Mouse (Mus musculus) adrenal gland, adult 8-10 months (tissue): ENCODE measurements around the gene 9130230L23Rik. TPM values are rescaled to one million over a fixed set of nuclear protein-coding genes. Genes with fewer than 3 reads are reported as not detected.
A peak's percentile ranks its signal among the peaks of the same experiment; 100 is the strongest.
"Not testable (repeated sequence)": the region's sequence is repeated elsewhere in the genome, so short reads cannot be mapped to it uniquely, and the experiment has no call there.

ENCODE experiments used
- DNase-seq: peaks from one replicate; pipeline ENCODE4 v3.0.0; 2022
- total RNA-seq, 4 experiments: library from RNA; stranded (reverse); gene quantifications; 2 replicates each; pipeline ENCODE4 v1.2.4; 2022

Gene 9130230L23Rik
- total RNA-seq, 4 experiments from 2014 or later = 0.28 to 2.3 (median 0.54) TPM

DNA sequence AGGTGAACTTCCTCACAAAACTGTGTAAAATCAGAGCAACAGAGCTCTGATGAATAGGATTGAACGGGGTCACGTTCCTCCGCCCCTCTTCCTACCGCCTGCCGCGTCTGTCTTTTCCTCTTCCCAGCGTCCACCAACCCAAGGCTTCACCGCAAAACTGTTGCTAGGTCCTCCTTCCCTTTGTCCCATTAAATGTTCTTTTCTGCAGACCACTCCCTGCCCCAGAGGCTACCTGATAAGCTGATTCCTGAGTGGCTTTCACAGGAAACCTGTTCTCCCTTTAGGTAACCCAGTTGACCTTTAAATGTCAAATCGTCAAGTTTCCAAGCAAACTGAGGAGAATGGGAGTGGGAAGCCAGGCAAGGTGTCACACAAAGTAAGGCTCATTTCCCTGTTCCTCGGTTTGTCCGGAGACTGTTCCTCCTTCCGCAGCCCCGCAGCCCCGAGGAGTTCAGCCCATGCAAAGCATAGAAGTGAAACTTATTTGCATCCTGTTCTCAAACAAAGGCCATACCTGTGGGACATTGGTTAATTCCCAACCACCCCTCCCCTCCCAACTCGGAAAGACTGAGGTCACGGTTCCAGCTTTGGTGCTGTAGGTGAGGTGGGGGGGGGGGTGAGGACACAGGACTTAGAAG, 1.1 kb upstream of the 9130230L23Rik start:
- no peak for DNase-seq

DNA sequence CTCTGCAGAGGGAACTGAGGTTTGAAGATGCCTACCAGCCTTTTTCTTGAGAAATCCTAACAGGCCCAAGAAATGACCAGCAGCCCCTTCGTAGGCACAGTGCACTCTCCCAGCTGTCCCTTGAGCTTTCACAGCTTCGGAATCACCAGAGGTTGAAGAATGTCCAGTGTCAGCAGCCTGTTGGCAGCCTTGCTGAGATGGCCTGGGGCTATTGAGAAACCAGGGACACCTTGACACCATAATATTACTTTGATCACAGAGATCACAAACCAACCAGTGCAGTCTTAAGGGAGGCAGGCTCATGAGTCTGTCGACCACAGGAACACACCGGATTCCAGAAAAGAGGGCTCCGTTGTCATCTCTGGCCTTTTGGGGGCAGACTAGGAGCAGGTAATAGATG, 2.9 kb downstream of the 9130230L23Rik start:
- DNase-seq = no peak

DNA sequence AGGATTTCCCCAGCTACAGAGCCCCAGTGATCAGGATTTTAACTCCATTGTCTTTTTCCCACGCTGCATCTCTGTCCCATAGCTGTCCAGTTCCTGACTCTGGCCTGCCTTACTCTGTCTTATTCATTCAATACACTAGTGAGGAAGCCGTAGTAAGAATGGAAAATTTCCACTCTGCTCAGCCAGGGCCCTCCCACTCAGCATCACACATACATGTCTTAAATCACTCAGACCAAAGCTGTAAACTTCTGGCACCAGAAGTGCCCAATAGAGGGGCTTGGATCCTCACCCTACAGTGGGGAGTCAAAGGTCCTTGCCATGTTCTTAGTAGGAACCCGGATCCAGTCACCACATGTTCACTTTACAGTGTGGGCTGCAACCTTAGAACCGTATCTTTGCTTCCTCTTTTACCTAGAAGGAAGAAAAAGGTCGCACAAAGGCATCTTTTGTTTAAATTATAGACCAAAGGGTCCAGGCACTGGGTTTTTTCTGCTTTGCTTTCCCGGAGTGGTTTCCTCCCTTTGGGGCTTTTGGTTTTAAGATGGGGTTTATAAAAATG, 3.4 kb downstream of the 9130230L23Rik start:
- no peak for DNase-seq

DNA sequence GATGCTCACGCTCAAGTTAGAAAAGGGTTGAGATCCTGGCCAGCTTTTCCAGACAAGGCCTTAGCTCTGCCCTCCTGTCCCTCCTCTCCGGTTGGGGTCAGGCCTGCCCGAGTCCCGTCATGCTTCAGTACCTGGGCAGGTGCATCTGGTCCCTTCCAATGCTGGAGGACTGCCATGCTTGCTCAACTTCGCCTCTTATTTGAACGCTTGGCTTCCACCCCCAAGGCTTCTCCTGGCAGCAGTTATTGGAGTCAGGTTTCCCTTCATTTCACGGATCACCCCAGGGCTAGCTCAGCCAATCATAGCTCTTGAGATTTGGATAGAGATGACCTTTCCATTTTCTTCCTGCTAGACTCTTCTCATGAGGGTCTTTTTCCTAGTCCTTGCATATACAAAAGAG, 4.0 kb downstream of the 9130230L23Rik start:
- no peak for DNase-seq

DNA sequence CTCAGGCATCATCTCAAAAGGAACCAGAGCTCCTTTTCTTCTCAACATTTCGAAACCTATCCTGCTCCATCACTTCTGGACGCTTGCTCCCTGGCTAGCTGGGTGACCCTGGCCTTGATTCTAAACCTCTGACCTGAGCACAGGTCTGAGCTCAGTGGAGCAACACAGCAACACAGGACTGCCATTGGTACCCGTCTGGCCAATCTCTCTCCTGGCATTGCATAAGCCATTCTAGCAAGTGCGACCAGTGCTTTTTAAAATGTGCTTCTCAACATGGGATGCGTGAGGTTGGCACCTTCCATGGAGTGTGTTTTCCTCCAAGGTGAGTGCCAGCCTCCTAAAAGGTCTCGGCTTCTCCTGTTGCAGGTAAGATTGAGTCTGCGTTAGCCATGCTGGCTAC, 5.0 kb downstream of the 9130230L23Rik start:
- no peak for DNase-seq

DNA sequence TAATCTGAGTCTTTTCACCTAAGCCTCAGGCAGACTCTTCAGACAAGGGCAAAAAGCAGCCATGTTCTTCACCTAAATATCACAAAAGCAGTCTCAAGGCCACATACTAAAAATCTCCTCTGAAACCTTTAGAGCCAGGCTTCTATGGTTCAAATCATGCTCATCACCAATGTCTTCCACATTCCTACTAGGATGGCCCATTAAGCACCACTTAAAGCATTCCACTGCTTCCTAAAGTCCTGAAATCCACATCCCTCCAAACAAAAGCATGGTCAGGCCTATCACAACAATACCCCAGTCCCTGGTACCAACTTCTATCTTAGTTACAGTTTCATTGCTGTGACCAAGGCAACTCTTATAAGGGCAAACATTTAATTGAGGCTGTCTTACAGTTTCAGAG, 6.3 kb downstream of the 9130230L23Rik start:
- DNase-seq = no peak

DNA sequence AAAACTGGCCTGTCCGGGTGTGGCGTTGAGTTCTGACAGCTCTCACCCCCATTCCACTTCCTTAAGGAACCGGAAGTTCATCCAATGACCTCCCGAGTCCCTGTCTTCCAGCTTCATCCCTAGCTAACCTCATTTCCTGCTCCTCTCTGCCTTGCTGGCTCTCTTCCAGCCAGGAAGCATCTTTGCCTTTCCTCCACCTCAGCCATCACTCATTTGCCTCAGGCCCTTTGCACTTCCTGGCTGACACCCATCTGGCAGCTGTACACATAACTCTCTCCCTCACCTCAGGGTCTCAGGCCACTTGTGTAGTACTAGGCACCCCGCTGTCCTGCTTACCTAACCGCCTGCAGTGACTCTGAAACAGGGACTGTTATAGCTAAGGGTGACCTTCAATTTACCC, 9.4 kb downstream of the 9130230L23Rik start:
- peak; percentile 49 for DNase-seq

DNA sequence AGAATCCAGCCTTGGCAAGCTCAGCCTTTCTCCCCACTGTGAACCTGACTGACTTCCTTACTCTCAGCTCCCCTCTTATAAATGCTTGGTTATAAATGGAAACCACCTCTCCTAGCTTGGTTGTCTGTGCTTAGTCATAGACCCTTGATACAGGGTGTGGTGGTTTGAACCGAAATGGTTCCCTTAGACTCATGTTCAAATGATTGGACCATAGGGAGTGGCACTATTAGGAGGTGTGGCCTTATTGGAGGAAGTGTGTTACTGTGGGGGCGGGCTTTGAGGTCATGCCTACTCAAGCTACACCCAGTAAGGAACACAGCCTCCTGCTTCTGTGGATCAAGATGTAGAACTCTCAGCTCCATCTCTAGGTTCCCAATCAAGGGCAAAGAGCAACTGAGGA, 12.9 kb downstream of the 9130230L23Rik start:
- DNase-seq = no peak

DNA sequence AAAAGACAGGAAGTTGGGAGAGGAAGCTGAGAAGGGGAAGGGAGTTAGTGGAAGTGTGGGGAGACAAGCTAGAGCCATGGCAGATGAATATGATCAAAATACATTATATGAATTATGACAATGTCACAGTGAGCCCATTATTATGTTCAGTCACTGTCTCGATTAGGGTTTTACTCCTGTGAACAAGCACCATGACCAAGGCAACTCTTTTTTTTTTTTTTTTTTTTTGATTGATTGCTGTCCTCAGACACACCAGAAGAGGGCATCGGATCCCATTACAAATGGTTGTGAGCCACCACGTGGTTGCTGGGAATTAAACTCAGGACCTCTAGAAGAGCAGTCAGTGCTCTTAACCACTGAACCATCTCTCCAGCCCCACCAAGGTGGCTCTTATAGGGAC, 17.1 kb downstream of the 9130230L23Rik start:
- DNase-seq = not testable (repeated sequence)

DNA sequence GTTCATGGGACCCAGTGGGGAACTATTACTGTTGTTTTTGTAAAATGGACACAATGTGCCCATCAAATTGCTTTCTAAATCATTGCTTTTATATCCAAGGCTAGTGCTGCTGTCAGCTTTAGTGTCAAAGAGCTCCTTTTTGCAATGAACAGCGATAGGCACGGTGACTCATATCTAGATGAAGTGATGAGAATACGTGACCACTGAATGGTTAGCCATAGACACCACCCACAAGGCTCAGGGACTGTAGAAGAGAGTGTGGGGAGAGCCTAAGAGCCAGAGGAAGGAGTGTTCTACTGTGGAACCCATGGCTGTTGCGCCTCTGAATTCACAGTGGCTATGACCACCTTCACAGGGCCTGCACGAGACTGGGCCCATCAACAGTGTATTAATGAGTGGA, 17.7 kb downstream of the 9130230L23Rik start:
- no peak for DNase-seq

DNA sequence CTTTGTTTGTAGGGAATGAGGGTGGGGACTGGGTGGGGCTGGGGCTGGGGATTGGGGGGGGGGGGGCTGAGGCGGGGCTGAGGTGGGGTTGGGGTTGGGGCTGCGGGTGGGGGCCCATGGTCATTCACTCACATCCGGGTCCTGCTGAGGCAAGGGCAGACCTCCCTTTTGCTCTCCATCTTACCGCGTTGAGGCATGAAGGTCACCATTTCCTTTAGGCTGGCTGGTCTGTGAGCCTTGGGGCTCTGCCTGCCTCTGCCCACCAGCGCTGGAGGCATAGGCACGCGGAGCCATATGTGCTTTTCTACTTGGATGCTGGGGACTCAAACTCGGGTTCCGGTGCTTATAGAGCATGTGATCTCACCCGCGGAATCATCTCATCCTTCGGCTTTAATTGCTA, 28.4 kb downstream of the 9130230L23Rik start:
- no peak for DNase-seq

DNA sequence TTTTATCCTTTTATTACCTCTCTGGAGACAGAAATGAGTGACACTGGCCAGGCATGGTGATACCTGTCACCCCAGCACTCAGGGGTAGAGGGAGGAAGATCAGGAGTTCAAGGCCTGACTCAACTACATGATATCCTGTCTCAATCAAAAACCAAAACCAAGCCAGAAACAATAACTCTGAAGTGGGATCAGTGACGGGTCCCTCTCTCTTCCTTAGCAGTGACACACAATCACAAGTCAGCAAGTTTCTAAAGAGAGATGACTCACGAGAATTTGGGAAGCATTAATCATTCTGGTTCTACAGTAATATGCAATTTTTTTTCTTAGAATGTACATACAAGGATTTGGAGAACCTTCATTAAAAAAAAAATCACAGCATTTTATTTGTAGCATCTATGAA, 30.9 kb downstream of the 9130230L23Rik start:
- DNase-seq = no peak

DNA sequence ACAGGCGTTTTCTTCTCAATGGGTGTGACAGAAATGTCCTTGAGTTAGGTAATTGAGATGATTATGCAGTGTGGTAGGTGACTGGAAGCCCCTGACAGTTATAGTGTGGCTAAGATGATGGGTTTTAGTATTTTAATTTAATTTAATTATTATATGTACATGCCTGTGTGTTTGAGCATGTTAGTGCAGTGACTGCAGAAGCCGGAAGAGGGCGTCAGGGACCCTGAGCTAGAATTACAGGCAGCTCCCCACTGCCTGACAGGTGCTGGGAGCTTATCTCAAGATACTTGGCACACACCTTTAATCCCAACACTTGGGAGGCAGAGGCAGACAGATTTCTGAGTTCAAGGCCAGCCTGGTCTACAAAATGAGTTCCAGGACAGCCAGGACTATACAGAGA, 36.1 kb downstream of the 9130230L23Rik start:
- DNase-seq = no peak

DNA sequence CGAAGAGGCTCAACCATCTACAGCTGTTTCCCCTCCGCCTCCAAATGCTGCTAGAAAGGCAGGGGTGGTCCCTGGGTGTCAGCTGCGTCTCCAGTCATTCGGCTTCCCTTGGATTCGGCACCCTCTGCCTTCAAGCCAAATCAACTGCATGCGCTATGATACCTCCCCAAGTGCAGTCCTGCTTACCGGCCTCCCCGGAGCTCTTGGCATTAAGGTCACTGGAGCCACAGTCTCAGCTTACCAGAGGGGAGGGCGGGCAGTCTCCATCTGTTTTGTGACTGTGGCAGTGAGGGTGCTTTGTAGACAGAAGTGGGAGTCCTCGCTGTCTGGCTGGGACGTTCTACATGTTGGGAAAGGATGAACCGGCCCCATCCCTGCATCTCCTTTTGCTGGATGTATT, 37.0 kb downstream of the 9130230L23Rik start:
- no peak for DNase-seq

DNA sequence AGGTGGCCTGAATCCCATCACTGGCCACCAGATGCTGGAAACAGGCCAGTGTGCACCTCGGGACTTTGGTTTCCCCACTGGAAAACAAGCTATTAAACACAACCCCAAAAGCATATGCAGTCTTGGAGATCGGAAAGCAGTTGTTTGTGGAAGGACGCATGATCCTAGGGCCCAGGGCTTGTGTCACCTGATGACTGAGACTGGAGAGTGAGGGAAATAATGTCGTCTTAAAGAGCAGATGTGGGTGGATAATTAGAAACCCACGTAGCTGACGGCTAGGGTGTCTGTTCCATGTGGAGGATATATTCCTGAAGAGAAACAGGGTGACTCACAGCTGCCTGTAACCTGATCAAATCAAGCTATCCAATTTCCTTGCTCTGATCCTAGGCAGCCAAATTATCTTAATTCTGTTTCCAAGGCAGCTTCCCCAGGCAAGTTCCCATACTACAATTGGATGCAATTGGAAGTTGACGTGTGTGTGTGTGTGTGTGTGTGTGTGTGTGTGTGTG, 38.3 kb downstream of the 9130230L23Rik start:
- no peak for DNase-seq

DNA sequence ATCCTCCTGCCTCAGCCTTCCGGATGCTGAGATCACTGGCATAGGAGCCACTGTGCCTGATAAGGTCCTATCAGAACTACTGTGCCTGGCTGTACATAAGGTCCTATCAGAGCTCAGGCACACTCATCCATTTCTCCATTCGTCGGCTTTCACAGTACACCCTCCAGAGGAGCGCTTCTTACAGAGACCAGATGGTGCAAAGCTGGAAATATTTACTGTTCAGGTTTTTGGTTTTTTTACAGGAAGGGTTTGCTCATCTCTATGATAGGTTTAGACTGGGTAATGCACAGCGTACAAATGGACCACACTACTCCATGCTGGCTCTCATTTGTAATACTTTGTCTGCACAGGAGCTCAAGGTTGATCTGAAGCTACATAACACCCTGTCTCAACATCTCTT, 40.8 kb downstream of the 9130230L23Rik start:
- no peak for DNase-seq

DNA sequence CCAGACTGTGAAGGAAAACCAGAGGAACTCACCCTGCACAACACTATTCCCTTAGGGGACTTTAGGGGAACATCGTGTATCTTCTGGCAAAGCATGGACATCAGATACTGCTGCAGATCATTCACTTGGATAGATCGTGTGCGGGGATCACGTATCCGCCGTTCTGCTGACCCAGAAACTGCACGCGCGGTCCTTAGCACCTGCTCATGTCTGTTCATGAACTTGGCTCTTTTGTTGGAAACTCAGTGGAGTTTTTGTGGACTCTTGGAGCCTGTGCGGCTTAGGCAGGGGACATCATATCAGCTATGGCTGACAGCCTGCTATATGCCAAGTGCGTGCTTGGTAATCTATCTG, 43.5 kb downstream of the 9130230L23Rik start:
- DNase-seq = no peak

DNA sequence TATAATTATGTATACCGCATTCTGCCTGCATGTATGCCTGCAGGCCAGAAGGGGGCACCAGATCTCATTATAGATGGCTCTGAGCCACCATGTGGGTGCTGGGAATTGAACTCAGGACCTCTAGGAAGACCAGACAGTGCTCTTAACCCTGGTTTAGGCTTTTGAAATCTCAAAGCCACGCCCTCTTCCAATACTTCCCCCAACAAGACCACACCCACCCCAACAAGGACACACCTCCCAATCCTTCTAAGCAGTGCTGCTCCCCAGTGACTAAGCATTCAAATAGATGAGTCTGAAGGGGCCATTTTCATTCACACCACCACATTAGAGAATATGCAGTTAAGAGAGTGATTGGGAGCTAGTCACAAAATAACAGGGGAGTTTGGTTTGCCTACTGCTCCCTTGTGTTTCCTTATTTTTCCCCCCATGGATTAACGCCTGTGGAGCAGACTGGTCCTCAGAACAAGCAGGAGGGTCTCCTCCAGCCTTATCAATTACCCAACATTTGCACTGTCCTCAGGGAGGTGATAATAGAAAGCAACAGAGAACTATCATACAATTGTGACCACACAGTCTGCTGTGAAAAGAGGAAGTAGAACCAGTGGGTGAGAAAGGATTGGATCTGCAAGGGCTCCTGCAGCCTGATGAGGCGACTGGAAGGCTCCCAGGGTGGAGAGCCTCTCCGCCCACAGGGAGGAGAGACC, 44.0 kb downstream of the 9130230L23Rik start:
- DNase-seq = no peak

DNA sequence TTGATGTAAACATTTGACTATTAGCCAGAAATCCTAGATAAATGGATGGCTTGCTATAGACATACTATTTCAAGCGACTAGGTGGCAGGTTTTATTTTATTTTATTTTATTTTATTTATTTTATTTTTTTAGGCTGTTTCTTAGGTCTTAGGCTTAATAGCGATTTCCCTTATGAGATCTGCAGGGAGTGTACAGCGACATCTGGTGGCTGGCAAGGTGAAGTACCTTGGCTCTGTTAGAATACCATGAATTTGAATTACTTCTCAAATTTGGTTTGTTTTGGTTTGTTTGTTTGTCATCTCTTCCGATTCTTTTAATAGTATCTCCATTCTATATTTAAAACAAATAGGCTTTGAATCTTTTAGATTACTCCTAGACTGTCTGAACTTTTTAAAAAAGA, 45.5 kb downstream of the 9130230L23Rik start:
- no peak for DNase-seq

DNA sequence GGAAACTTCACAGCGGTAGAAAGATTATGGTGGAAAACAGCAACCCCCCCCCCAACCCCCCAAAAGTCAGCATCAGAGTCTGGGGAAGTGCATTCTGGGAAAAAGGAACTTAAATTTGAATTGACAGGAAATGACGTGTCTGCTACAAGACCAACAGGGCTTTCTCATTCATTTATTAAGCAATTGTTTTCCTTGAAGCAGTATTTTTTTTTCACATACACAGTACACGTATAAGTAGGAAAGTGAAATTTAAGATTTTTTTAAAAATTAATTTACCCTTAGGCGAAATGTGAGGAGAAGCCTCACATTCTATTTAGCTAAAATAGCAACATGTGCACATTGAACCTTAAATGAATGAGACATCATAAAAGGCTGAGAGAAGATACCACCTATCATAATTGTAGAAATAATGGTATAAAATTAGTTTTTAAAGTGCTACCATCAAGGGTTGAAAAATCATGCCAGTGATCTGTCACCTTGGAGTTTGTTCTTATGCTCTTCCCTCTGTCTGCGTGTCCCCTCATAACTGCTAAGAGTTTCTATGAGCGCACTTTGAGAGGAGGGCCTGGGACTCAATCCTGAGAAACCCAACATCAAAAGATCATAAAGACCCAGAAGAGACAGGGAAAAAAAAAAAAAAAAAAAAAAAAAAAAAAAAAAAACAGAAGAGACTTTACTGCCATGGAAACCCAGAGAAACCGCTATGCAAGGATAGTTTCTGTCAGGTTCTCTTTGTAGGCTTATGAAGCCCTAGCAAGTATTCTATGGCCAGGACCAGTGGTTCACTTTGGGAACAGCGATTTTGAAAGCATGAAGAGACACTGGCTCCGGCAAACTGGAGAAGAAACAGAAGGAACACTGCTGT, 47.7 kb downstream of the 9130230L23Rik start:
- no peak for DNase-seq

DNA sequence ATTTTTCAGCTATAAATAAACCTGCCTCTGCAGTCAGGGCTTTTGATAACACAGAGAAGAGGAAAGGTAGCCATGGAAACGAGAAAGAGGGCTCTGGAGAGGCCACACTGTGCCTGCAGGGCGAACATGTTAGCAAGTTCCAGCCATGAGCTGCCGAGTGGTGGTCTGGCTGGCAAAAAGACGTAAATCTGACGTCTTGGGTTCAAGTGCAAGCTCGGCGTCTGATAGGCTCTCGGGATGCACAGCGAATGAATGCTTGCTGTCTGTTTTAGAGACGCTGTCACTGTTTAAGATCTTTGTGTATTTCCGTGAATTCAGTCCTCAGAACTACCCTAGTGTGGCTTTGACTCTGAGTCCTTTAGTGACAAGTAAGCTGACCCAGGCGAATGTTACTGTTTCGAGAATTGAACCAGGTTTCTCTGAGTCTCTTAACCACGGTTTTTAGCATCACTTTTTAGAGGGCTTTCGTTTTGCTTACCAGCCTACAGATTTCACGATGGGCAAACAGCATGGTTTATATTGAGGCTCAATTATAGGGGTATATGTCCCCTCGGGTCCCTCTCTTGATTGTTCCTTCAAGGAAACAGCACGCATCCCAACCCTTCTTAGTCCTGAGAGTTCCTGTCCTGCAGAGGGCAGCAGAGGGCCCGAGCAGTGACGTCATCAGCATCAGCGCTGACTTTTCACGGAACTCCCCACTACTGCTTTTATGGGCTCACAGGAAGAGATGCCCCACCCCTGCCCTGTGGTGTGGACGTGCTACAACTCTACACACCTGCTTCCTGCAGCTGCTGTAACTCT, 48.5 kb downstream of the 9130230L23Rik start:
- DNase-seq = peak; percentile 71
